Mouse (Mus musculus): ENCODE data around the gene Arl4a.

GRCm38 (mm10) chr12:40022344-40022743 lies 15.5 kb downstream of the Arl4a start:
- TF ChIP-seq GATA1 (IDR thresholded peaks at IDR 0.05; ENCODE audit: borderline replicate concordance, low read length), result no peak
- TF ChIP-seq FLI1 (IDR thresholded peaks at IDR 0.05; ENCODE audit: low read length), result no peak

Measured in megakaryocyte, embryonic 14.5 days (primary cell).